Mouse (Mus musculus) G1E (cell line): Measurements from ENCODE around the gene Gatm. TPM values are rescaled to one million over a fixed set of nuclear protein-coding genes. Genes with fewer than 3 reads are reported as not detected.

Source experiments
- ATAC-seq: 2 replicates; pipeline ENCODE4 v1.8.0; 2016; ENCODE audit warnings: mild to moderate bottlenecking; ENCODE audit not compliant: insufficient number of reproducible peaks, poor library complexity, low FRiP score, severe bottlenecking; ENCODE audit errors: extremely low read depth
- DNase-seq: peaks from one replicate; pipeline ENCODE4 v3.0.0; 2012; ENCODE audit warnings: low spot score
- H3K27me3 ChIP-seq: 2 replicates; pipeline ENCODE4 v1.6.1; 2012; ENCODE audit warnings: mild to moderate bottlenecking, low read length, inconsistent platforms; ENCODE audit not compliant: insufficient read depth
- H3K36me3 ChIP-seq: replicated peaks from 2 replicates; pipeline ENCODE3; 2012; ENCODE audit warnings: mild to moderate bottlenecking, inconsistent platforms
- H3K4me1 ChIP-seq: 2 replicates; pipeline ENCODE4 v1.6.1; 2012; ENCODE audit warnings: low read depth, low read length, inconsistent platforms, mixed read lengths; ENCODE audit not compliant: insufficient read depth
- H3K4me3 ChIP-seq: 2 replicates; pipeline ENCODE4 v1.5.1; 2012; ENCODE audit warnings: low read depth, mild to moderate bottlenecking, inconsistent platforms, low read length, moderate library complexity, mixed read lengths
- H3K9me3 ChIP-seq: replicated peaks from 2 replicates; pipeline ENCODE4 v1.6.1; 2012; ENCODE audit warnings: inconsistent platforms
- CTCF ChIP-seq: IDR thresholded peaks from 2 replicates; pipeline ENCODE4 v1.5.1; 2012; ENCODE audit warnings: low read depth, low read length, inconsistent platforms, mixed read lengths
- GATA1 ChIP-seq: IDR thresholded peaks from 2 replicates; pipeline ENCODE4 v1.6.1; 2012; ENCODE audit warnings: borderline replicate concordance, low read length, inconsistent platforms, mixed read lengths
- GATA2 ChIP-seq: IDR thresholded peaks from 2 replicates; pipeline ENCODE4 v1.6.1; 2012; ENCODE audit warnings: low read depth, low read length, inconsistent platforms, borderline replicate concordance
- POLR2AphosphoS5 ChIP-seq: IDR thresholded peaks from 2 replicates; pipeline ENCODE4 v1.6.1; 2012; ENCODE audit warnings: low read depth, low read length, inconsistent platforms; ENCODE audit not compliant: insufficient replicate concordance
- TAL1 ChIP-seq: conservative IDR thresholded peaks from 2 replicates; pipeline ENCODE4 v1.6.1; 2012; ENCODE audit warnings: low read depth, low read length, inconsistent platforms, mixed read lengths
- polyA plus RNA-seq: library from polyadenylated mRNA; stranded (reverse); fragments of >175 nt; gene quantifications from 2 replicates; pipeline ENCODE4 v1.2.3, GENCODE M21; 2012
- total RNA-seq, 2 experiments: library from RNA; stranded (forward) in 1 of 2; stranded (reverse) in 1 of 2; fragments of 200-1000 nt in 1 of 2; fragments of >200 nt in 1 of 2; fragmentation: Nextera tagmentation in 1 of 2; gene quantifications; 2 replicates each; pipeline ENCODE4 v1.2.3; 2014 to 2017

Gene Gatm
- total and polyA plus RNA-seq, 3 experiments = not detected

DNA sequence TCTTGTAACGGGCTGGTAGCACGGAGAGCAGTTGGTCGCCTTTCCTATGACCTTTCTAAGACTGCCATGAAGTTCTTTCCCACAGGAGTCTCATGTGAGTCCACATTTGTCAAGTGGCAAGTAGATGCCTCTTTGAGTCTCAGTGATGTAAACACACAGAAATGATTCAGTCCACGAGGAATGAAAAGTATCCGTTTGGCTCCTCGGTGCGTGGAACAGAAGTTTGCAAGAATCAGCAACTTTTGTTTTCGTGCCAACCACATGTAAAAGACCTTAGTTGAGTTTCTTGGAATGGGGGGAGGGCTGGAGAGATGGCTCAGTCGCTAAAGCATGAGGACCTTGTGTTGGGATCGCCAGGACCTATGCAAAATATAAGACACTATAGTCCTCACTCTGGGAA lies 30.7 kb downstream of the Gatm start:
- H3K27me3 ChIP-seq = no peaks in the 10 kb centered on the region
- H3K9me3 ChIP-seq = no peaks in the 10 kb centered on the region
- TF ChIP-seq GATA2 (no peak), CTCF (no peak), TAL1 (no peak), GATA1 (no peak), POLR2AphosphoS5 (no peak)
- no peak overlapping the region for H3K4me3 ChIP-seq
- DNase-seq (no peak), ATAC-seq (no peak)
- H3K4me1 ChIP-seq = no peaks in the 10 kb centered on the region
- H3K36me3 ChIP-seq = no peaks in the 10 kb centered on the region

DNA sequence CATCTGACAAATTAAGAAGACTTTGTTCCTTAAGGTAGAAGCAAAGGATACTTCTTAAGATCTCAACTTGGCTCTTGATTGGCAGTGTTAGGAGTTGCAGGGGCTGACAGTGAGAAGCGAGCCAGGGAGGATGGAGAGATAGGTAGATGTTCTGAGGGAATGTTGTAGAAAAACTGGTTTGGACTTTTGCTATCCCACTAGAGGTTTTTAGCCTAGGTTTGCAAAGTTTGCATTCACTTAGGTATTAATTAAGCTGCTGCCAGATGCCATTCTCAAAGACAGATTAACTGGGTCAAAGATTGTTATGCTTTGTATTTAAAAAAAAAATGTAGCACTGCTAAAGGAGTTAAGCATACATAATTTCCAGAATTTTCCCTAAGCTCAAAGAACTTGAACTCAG lies 33.8 kb downstream of the Gatm start:
- Histone ChIP-seq H3K4me3 (no peak overlapping the region), H3K4me1 (no peaks in the 10 kb centered on the region), H3K9me3 (no peaks in the 10 kb centered on the region), H3K27me3 (no peaks in the 10 kb centered on the region), H3K36me3 (no peaks in the 10 kb centered on the region)
- ATAC-seq = no peak
- TF ChIP-seq GATA2 (no peak), POLR2AphosphoS5 (no peak), TAL1 (no peak), CTCF (no peak)
- DNase-seq = no peak

- DNase-seq (no peak), ATAC-seq (no peak)
- Histone ChIP-seq H3K4me3 (no peak overlapping the region), H3K36me3 (no peaks in the 10 kb centered on the region), H3K27me3 (no peaks in the 10 kb centered on the region), H3K9me3 (no peaks in the 10 kb centered on the region), H3K4me1 (no peaks in the 10 kb centered on the region)
- TF ChIP-seq POLR2AphosphoS5 (no peak), GATA1 (no peak), CTCF (no peak), GATA2 (no peak), TAL1 (no peak)
Observed at GRCm38 (mm10) chr2:122576295-122576694, 34.8 kb downstream of the Gatm start.

DNA sequence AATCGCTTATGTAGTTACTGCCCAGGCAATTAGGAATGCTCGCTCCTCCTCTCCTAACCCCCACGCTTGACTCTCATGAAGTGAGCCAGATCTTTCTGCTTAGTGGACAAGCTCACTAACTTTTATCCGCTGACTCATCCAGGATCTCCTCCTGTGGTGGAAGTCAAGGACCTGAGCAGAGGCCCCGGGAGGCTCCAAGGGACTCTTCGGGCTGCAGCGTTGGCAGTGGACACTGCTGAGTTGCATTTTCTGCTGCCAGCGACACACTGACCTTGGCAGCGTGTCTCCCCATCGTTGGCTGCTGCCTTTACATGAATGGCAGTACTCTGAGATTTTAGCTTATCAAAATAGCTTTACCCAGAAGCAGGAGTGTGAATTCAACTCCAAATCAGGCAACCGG lies 35.6 kb downstream of the Gatm start:
- Histone ChIP-seq H3K4me3 (no peak overlapping the region), H3K9me3 (no peaks in the 10 kb centered on the region), H3K27me3 (0 out of 2 replicates have a peak, but pooled peaks cover under 1% of the 10 kb centered on the region), H3K4me1 (no peaks in the 10 kb centered on the region), H3K36me3 (no peaks in the 10 kb centered on the region)
- TF ChIP-seq GATA2 = no peak
- TF ChIP-seq CTCF = no peak
- TF ChIP-seq GATA1 = no peak
- TF ChIP-seq POLR2AphosphoS5 = no peak
- no peak for TF ChIP-seq TAL1
- no peak for ATAC-seq
- DNase-seq = no peak

DNA sequence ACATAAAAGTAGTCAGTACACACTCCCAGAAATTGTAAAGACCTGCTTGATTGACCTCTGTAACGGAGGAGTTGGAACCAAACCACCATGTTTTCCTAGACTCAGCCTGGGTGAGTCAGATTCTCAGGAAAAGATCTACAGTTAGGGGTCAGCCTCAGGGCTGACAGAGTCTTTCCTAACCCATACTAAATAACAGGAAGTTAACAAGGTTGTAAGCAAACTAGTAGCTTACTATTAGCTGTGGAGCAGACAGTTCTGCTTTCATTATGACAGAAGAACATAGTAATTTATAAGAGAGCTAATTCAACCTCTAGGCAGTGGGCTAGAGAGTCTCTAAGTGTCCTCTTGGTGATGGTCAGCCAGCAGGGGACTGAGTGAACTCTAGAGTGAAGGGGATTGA lies 38.7 kb downstream of the Gatm start:
- DNase-seq (no peak), ATAC-seq (no peak)

GRCm38 (mm10) chr2:122571326-122571725 lies 39.8 kb downstream of the Gatm start:
- Histone ChIP-seq H3K4me3 (no peak overlapping the region), H3K27me3 (0 out of 2 replicates have a peak, but pooled peaks cover 3% of the 10 kb centered on the region), H3K9me3 (no peaks in the 10 kb centered on the region), H3K4me1 (no peaks in the 10 kb centered on the region), H3K36me3 (no peaks in the 10 kb centered on the region)
- ATAC-seq = no peak
- no peak for TF ChIP-seq GATA1
- no peak for TF ChIP-seq POLR2AphosphoS5
- no peak for TF ChIP-seq GATA2
- TF ChIP-seq CTCF = no peak
- TF ChIP-seq TAL1 = no peak
- no peak for DNase-seq

More for the DNA sequence above, 38.7 kb downstream of the Gatm start:
- no peaks in the 10 kb centered on the region for H3K9me3 ChIP-seq
- 0 out of 2 replicates have a peak, but pooled peaks cover 3% of the 10 kb centered on the region for H3K27me3 ChIP-seq
- H3K4me3 ChIP-seq = no peak overlapping the region
- H3K36me3 ChIP-seq = no peaks in the 10 kb centered on the region
- H3K4me1 ChIP-seq = no peaks in the 10 kb centered on the region
- TF ChIP-seq POLR2AphosphoS5 (no peak), TAL1 (no peak), GATA2 (no peak), CTCF (no peak), GATA1 (no peak)

DNA sequence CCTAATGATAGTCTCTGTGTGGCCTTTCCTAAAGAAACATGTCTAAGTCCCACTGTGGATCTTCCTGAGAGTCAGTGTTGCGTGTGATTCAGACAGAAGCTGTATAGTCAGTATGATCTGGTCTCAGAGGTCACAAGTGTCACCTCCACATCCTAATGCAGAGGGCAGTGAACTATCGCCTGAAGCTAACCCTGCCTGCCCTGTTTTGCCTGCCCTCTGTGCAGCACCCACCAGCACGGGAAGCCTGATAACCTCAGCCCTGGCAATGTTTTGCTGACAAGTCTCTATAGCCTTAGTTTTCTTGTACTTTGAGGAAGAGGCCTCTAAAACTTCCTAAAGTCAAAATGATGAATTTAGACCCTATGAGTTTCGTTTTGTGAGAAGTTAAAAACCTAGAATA lies 40.7 kb downstream of the Gatm start:
- ATAC-seq (no peak), DNase-seq (no peak)
- no peaks in the 10 kb centered on the region for H3K4me1 ChIP-seq
- TF ChIP-seq CTCF = no peak
- TF ChIP-seq POLR2AphosphoS5 = no peak
- no peak for TF ChIP-seq GATA1
- no peak for TF ChIP-seq TAL1
- no peak for TF ChIP-seq GATA2
- H3K4me3 ChIP-seq = no peak overlapping the region
- no peaks in the 10 kb centered on the region for H3K9me3 ChIP-seq
- no peaks in the 10 kb centered on the region for H3K36me3 ChIP-seq
- H3K27me3 ChIP-seq = 0 out of 2 replicates have a peak, but pooled peaks cover 3% of the 10 kb centered on the region
